Mouse (Mus musculus) right cerebral cortex, postnatal 4 days (tissue): ENCODE data around the gene Dok4.
A peak's percentile ranks its signal among the peaks of the same experiment; 100 is the strongest.

Experiments used
- DNase-seq: peaks from one replicate; pipeline ENCODE4 v3.0.0-alpha.2; 2022

The Dok4 gene

DNA sequence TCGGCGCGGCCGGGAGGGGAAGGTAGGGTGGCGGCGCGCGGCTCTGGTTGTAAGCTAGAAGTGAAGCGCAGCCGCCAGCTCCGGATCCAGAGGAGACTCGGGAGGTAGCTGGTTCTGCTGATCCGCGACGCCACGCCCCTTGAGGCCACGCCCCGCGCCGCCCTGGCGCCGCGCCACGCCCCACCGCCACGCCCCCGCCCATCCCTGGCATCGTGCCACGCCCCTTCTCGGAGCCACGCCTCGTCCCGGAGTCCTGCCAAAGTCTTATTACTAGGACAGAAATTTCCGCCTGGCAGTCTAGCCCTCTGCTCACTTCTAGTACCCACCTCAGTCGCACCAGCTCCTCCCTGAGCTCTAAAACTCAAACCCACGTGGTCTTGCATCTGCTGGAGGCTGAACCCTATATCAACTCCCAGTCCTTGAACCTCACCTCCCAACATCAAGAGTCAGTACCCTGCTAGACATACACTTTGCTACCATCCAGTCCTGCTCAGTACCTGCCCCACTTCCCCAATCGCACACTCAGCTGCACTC, at the start of gene Dok4:
Gene Dok4, minus strand, starts transcription at position 134 of the 534 bp plus-strand sequence.
- peak; percentile 79 for DNase-seq

GRCm38 (mm10) chr8:94923405-94923804, 47.3 kb upstream of the Dok4 start, which contains the start of gene Adgrg5:
Gene Adgrg5, plus strand, starts transcription at chr8:94923694.
- no peak for DNase-seq

- DNase-seq = no peak
Measured at GRCm38 (mm10) chr8:94922602-94923001, 46.5 kb upstream of the Dok4 start.

- DNase-seq = no peak
Measured at GRCm38 (mm10) chr8:94922176-94922575, 46.0 kb upstream of the Dok4 start.

DNA sequence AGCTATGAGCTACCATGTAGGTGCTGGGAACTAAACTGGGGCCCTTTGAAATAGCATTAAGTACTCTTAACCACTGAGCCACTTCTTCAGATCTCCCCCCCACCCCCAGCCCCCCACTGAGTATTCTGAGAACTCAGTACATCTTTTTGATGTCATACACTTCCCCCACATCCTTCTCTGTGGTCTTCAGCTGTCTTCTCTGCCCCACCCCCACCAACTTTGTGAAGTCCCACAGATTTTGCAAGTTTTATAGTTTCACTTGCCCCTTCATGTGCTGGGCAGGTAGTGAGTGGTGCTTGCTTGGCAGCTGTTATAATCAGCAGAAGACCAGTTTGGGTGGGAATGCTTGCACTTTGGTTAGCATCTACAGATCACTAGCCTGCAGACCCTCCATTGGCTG, 43.1 kb upstream of the Dok4 start:
- DNase-seq = no peak

GRCm38 (mm10) chr8:94917851-94918495, 41.8 kb upstream of the Dok4 start, which contains the start of gene Ccdc102a:
Gene Ccdc102a, minus strand, starts transcription at chr8:94918098.
- DNase-seq = peak; percentile 21

DNA sequence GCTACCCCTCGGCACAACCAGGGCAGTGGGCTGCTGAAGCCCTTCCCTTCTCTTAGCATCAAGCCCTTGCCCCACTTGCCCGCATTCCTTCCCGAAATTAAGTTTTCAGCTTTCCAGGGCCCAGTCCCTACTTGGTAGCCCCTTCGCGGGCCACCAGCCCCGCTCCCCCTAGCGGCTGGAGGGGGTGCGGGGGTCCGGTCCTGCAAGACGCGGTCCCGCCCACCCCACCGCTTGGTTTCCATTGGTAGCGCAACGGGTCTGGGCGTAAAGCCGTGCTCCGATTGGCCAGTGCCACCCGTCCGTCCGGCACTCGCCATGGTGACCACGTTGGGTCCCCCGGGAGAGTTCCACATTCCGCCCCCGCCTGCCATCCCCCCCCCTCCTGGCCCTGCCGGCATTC, 41.2 kb upstream of the Dok4 start:
- peak; percentile 85 for DNase-seq

- no peak for DNase-seq
Measured at GRCm38 (mm10) chr8:94916960-94917324, 40.8 kb upstream of the Dok4 start.

DNA sequence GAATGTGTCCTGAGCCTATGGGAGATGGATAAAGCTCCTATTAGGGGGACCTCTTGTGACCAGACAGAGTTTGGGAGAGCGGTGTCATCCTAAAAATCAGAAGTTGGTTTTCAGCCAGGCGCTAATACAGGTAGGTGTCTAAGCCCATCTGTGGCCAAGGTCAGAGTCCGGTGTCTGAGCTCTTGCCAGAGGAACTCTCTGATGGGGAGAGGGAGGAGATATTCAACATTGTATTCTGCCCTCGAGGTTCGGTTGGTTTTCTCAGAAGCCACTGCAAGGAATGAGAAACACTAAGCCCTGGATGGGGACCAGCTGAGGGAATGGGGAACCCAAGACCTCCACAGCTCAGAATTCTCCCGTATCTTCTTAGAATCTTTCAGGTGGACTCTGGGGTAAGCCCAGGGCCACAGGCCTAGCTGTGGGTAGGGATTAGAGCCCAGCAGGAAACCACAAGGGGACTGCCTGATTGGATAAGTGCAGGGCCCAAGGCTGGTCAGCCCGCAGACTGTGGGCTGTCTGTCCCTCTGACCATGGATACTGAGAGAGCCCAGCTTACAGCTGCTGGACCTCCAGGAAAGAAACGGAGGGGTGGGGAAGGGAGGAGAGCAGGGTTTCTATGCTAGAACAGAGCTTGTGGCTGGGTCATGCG, 40.3 kb upstream of the Dok4 start:
- DNase-seq = no peak

DNA sequence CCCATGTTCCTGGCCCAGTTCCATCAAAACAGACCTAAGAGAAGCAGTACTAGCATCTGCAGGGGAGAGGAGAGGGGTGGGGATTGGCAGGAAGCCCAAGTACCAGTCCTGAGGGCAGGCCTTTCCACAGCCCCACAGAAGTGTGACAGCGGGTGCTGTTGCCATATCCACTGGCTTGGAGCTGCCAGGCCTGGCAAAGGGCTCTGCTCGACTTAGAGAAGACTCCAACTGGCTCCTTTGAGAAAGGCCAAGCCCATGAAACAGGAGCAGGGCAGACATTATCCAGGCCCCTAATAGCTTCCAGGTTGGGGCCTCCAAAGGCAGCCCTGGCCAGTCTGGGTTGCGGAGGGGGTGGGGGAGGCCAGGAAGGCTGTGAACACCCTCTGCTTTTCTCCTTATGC, 38.6 kb upstream of the Dok4 start:
- DNase-seq = peak; percentile 26

DNA sequence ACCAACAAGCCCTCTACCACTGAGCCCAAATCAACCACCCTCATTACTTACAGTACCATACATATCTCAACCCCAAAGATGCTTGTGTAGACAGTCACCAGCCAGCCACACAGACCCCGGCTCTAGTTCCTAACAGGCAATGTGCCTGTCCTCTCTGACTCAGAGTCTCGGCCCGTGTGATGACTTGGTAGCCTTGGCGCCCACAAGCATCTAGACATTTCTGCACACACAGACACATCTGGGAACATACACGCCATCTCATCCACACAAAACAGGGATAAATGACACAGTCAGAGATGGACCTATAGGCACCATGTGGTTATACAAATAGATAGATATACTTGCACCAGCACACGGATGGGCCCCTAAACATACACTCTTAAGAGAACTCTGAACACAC, 38.1 kb upstream of the Dok4 start:
- no peak for DNase-seq

- DNase-seq = peak; percentile 74
Measured at GRCm38 (mm10) chr8:94913061-94913660, 37.0 kb upstream of the Dok4 start.

DNA sequence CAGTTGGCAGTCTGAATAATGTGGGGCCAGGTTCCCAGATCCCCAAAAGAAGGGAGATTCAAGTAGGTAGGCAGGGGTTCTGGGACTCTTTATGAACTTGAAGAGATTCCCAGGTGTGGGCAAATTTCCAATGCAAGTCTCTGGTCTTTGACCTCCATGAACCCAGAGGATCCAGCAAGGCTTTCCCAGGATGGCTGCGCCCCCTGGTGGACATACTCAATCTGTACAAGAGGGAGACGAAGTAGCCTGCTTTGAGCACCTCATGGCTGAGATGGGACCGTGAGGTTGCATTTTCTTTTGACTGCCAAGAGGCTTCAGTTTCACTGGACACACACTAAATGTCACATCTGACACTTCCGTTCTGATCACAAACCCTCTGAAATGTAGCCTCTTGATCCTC, 32.7 kb upstream of the Dok4 start:
- DNase-seq = peak; percentile 77

- DNase-seq = no peak
Measured at GRCm38 (mm10) chr8:94907591-94908300, 31.6 kb upstream of the Dok4 start.

DNA sequence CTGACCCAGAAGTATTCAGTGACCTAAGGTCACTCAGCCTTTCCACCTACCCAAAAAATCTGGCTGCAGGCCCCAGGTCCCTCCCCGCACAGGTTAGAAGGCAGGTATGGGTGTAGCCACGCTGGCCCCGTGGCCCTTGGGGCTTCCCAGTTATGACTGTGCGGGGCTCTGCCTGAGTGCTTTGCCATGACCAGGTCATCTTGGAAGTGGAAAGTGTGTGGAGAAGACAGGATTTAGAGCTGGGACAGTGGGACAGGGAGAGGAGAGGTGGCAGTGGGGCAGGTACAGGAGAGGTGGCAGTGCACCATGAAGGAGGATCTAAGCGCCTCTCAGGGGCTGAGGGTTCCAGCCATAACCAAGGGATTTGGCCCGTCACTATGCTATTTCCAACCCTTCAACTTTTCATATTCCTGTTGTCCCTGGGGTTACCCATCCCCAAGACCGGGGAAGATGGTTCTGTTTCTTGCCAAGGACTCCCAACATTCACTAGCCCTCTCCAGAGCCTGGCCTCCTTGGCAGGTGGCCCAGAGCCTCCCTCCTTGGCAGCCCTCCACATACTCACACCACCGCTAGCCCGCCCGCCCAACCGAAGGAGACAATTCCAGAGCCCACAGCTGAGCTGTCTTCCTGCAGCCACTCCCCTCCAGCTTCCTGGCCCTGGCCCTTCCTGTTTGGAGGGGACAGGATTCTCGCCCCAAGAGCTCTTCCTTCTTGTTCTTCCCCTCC, 28.5 kb upstream of the Dok4 start:
- peak; percentile 75 for DNase-seq

- no peak for DNase-seq
Measured at GRCm38 (mm10) chr8:94903709-94904108, 27.6 kb upstream of the Dok4 start.

GRCm38 (mm10) chr8:94901031-94901430, 24.9 kb upstream of the Dok4 start:
- no peak for DNase-seq

- DNase-seq = no peak
Measured at GRCm38 (mm10) chr8:94900617-94901016, 24.5 kb upstream of the Dok4 start.

DNA sequence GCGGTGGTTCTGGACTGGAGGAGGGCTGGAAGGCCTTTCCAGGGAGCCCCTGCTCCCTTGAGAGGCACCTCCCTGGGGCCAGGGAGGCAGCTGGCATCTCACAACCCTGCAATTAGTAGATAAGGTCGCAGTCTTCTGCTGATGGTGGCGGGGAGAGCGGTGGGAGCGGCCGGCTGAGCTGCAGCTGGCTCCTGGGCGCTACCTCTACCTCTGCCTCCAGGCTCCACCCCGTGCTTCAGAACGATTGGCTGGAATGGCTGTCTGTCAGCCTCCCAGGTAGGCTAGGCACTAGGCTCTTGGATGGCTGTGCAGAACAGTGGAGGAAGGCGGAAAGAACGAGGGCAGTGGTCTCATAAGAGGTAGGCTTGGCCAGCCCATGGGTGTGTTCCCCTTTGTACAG, 23.1 kb upstream of the Dok4 start:
- no peak for DNase-seq

DNA sequence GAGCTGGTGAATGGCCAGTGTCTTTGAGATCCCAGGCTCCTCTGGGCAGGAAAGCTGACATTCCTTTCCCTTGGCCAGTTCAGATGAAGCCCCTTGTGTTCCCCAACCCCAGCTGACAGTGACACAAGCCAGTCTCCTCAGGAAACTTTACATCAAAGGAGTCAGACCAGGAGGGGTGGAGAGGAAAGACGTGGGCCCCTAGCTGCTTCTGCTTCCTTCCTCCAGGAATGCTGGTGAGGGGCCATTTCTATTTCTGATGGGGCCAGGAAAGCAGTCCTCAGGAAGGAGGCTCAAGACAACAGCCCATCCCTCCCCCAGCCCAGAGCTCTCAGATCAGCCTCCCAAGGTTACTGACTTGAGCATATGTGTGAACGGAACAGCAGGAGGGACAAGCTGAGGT, 16.8 kb upstream of the Dok4 start:
- no peak for DNase-seq

DNA sequence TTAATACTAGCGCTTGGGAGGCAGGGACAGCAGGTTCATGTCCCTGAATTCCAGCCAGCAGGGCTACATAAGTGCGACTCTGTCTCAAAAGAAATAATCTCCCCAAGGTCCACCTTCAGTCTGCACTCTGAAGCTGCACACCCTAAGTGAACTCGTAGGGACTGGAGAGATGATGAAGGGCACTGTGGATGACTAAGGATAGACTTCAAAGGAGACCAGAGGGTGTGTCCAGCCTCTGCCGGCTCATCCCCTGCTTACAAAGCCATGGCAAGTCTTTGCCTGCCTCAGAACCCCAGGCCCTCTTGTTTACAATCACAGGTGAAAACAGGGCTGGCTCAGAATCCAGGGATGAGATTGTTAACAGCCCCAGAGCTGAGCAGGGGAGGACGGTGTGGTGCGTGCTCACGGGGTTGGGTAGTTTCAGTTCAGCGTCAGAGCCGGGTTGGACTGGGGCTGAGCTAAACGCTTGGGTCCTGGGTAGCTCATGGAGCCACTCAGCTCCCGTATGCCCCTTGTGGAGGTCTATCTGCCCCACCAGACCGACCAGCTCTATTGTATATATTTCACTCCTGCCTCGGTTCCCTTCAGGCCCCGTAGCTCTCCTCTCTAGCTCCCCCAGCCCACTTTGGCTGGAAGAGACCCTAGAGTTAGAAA, 12.4 kb upstream of the Dok4 start:
- DNase-seq = no peak

DNA sequence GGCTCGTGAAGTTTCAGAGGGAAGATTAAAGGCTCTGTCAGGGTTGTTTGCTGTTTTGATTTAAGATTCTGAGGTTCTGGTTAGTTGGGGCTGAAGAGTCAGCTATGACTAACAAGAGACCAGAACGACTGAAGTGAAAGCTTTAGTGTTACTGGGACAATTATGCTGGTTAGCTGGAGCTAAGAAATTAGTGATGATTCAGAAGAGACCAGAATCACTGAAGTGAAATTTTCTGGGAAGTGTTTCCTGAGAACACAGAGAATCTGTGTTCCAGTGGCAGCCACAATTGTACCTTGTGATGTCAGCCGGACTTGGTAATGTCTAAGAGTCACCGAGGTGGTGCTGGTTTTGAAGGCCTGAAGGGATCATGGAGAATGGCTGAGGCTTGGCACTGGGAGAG, 4.6 kb upstream of the Dok4 start:
- no peak for DNase-seq
